Mouse (Mus musculus) embryonic facial prominence, embryonic 12.5 days (tissue): Measurements from ENCODE around the gene Cd63. TPM values are rescaled to one million over a fixed set of nuclear protein-coding genes. Genes with fewer than 3 reads are reported as not detected.

Experiments used
- ATAC-seq: fragments of 200-750 bp; cut with Nextera tagmentation; 2 replicates; pipeline ENCODE4 v1.8.0; 2017; ENCODE audit not compliant: insufficient number of reproducible peaks, insufficient read depth, low FRiP score, low TSS enrichment
- H3K27ac ChIP-seq: fragments of 300-500 bp; sonication (generic); 2 replicates; pipeline ENCODE4 v1.5.1; 2016; ENCODE audit warnings: mild to moderate bottlenecking
- H3K27me3 ChIP-seq: fragments of 300-500 bp; sonication (generic); 2 replicates; pipeline ENCODE4 v1.6.1; 2016; ENCODE audit warnings: mild to moderate bottlenecking, moderate library complexity
- H3K36me3 ChIP-seq: fragments of 300-500 bp; sonication (generic); 2 replicates; pipeline ENCODE4 v1.6.1; 2016; ENCODE audit warnings: mild to moderate bottlenecking
- H3K4me1 ChIP-seq: fragments of 300-500 bp; sonication (generic); 2 replicates; pipeline ENCODE4 v1.6.1; 2016
- H3K4me2 ChIP-seq: fragments of 300-500 bp; sonication (generic); replicated peaks from 2 replicates; pipeline ENCODE4 v1.6.1; 2016; ENCODE audit warnings: mild to moderate bottlenecking, moderate library complexity
- H3K4me3 ChIP-seq: fragments of 300-500 bp; sonication (generic); 2 replicates; pipeline ENCODE4 v1.5.1; 2016; ENCODE audit warnings: mild to moderate bottlenecking
- H3K9ac ChIP-seq: fragments of 300-500 bp; sonication (generic); 2 replicates; pipeline ENCODE4 v1.6.1; 2016; ENCODE audit warnings: mild to moderate bottlenecking, moderate library complexity
- H3K9me3 ChIP-seq: fragments of 300-500 bp; sonication (generic); 2 replicates; pipeline ENCODE4 v1.6.1; 2016; ENCODE audit warnings: mild to moderate bottlenecking, moderate library complexity
- WGBS: fragments of 180-500 bp; shearing (Covaris S2); methylation state at CpG from one replicate; pipeline ENCODE4 v1.1.7; 2016; 5-methylcytosine and 5-hydroxymethylcytosine counted together
- polyA plus RNA-seq: library from polyadenylated mRNA; unstranded; fragments of >200 nt; fragmentation: Nextera tagmentation; extraction: Ambion mirVana; gene quantifications from 2 replicates; pipeline ENCODE4 v1.2.1, GENCODE M21; 2016

The Cd63 gene
- polyA plus RNA-seq, 1 experiment from 2014 or later, result 465 TPM

- peaks cover 33% of the 10 kb centered on the region for H3K36me3 ChIP-seq
- H3K27me3 ChIP-seq, result no peaks in the 10 kb centered on the region
- no peaks in the 10 kb centered on the region for H3K9me3 ChIP-seq
- H3K27ac ChIP-seq, result no peak overlapping the region
- no peak overlapping the region for H3K4me2 ChIP-seq
- H3K9ac ChIP-seq, result no peak overlapping the region
- peaks cover 35% of the 10 kb centered on the region for H3K4me1 ChIP-seq
- H3K4me3 ChIP-seq, result no peak overlapping the region
- 75% methylated on average over 7 of the region's 7 CpGs for WGBS
- no peak for ATAC-seq
Measured at GRCm38 (mm10) chr10:128919966-128920365, 19.2 kb downstream of the Cd63 start.

- no peak overlapping the region for H3K4me3 ChIP-seq
- 33% methylated on average over 3 of the region's 3 CpGs for WGBS
- no peaks in the 10 kb centered on the region for H3K27me3 ChIP-seq
- peak overlapping the region; percentile 69; the same call in 1 of the 2 replicates for H3K27ac ChIP-seq
- no peak for ATAC-seq
- no peaks in the 10 kb centered on the region for H3K9me3 ChIP-seq
- H3K4me1 ChIP-seq, result peaks cover 35% of the 10 kb centered on the region
- H3K36me3 ChIP-seq, result peaks cover 27% of the 10 kb centered on the region
- no peak overlapping the region for H3K4me2 ChIP-seq
- H3K9ac ChIP-seq, result no peak overlapping the region
Measured at GRCm38 (mm10) chr10:128920736-128921161, 20.0 kb downstream of the Cd63 start.

- 0 out of 2 replicates have a peak overlapping the region, but pooled peaks have one; percentile 0 for H3K4me2 ChIP-seq
- no peaks in the 10 kb centered on the region for H3K27me3 ChIP-seq
- H3K27ac ChIP-seq, result 0 out of 2 replicates have a peak overlapping the region, but pooled peaks have one; percentile 69
- H3K4me3 ChIP-seq, result no peak overlapping the region
- peaks cover 35% of the 10 kb centered on the region for H3K4me1 ChIP-seq
- WGBS, result 68% methylated on average over 1 of the region's 1 CpGs
- ATAC-seq, result no peak
- peak overlapping the region; percentile 0; the same call in 1 of the 2 replicates for H3K9ac ChIP-seq
- peaks cover 24% of the 10 kb centered on the region for H3K36me3 ChIP-seq
- no peaks in the 10 kb centered on the region for H3K9me3 ChIP-seq
Measured at GRCm38 (mm10) chr10:128921251-128921650, 20.5 kb downstream of the Cd63 start.

- peaks cover 15% of the 10 kb centered on the region for H3K36me3 ChIP-seq
- H3K4me3 ChIP-seq, result peak overlapping the region; percentile 79
- peak overlapping the region; percentile 71 for H3K9ac ChIP-seq
- H3K4me2 ChIP-seq, result peak overlapping the region; percentile 57
- ATAC-seq, result no peak
- no peaks in the 10 kb centered on the region for H3K9me3 ChIP-seq
- no peaks in the 10 kb centered on the region for H3K27me3 ChIP-seq
- 73% methylated on average over 16 of the region's 16 CpGs for WGBS
- peaks cover 35% of the 10 kb centered on the region for H3K4me1 ChIP-seq
- H3K27ac ChIP-seq, result no peak overlapping the region
Measured at GRCm38 (mm10) chr10:128921883-128922821, 21.4 kb downstream of the Cd63 start.

- no peaks in the 10 kb centered on the region for H3K9me3 ChIP-seq
- WGBS, result 24% methylated on average over 1 of the region's 1 CpGs
- ATAC-seq, result no peak
- peak within 1 kb of the TSS; percentile 57 for H3K4me2 ChIP-seq
- peaks cover 9% of the 10 kb centered on the region for H3K36me3 ChIP-seq
- peak within 1 kb of the TSS; percentile 79 for H3K4me3 ChIP-seq
- peaks cover 35% of the 10 kb centered on the region for H3K4me1 ChIP-seq
- peak within 1 kb of the TSS; percentile 77 for H3K27ac ChIP-seq
- H3K9ac ChIP-seq, result peak within 1 kb of the TSS; percentile 71
- H3K27me3 ChIP-seq, result 0 out of 2 replicates have a peak, but pooled peaks cover 4% of the 10 kb centered on the region
Measured at GRCm38 (mm10) chr10:128922822-128923012, 21.9 kb downstream of the Cd63 start, which contains the start of gene Rdh5. Gene Rdh5, minus strand, starts transcription at chr10:128922888.

GRCm38 (mm10) chr10:128923013-128923691 lies 22.4 kb downstream of the Cd63 start:
- H3K9me3 ChIP-seq, result no peaks in the 10 kb centered on the region
- WGBS, result under 1% methylated on average over 42 of the region's 42 CpGs
- peak overlapping the region; percentile 79 for H3K4me3 ChIP-seq
- peak; percentile 86 for ATAC-seq
- peaks cover 35% of the 10 kb centered on the region for H3K4me1 ChIP-seq
- peaks cover 5% of the 10 kb centered on the region for H3K36me3 ChIP-seq
- peak overlapping the region; percentile 57 for H3K4me2 ChIP-seq
- H3K9ac ChIP-seq, result peak overlapping the region; percentile 71
- H3K27ac ChIP-seq, result peak overlapping the region; percentile 77
- H3K27me3 ChIP-seq, result peaks cover 9% of the 10 kb centered on the region; the same call in 1 of the 2 replicates

- Histone ChIP-seq H3K4me2 (peak within 1 kb of the TSS; percentile 57), H3K9me3 (no peaks in the 10 kb centered on the region), H3K9ac (peak within 1 kb of the TSS; percentile 71), H3K27ac (peak within 1 kb of the TSS; percentile 77), H3K4me3 (peak within 1 kb of the TSS; percentile 79), H3K36me3 (no peaks in the 10 kb centered on the region), H3K4me1 (peaks cover 34% of the 10 kb centered on the region), H3K27me3 (peaks cover 15% of the 10 kb centered on the region; the same call in 1 of the 2 replicates)
- no peak for ATAC-seq
- 66% methylated on average over 9 of the region's 9 CpGs for WGBS
Measured at GRCm38 (mm10) chr10:128923935-128924334, 23.1 kb downstream of the Cd63 start, which contains the start of gene Bloc1s1. Gene Bloc1s1, minus strand, starts transcription at chr10:128924035.

- no peak for ATAC-seq
- Histone ChIP-seq H3K4me3 (no peak overlapping the region), H3K36me3 (no peaks in the 10 kb centered on the region), H3K9me3 (no peaks in the 10 kb centered on the region), H3K27me3 (peaks cover 40% of the 10 kb centered on the region), H3K4me2 (no peak overlapping the region), H3K9ac (no peak overlapping the region), H3K27ac (no peak overlapping the region), H3K4me1 (peaks cover 6% of the 10 kb centered on the region; the same call in 1 of the 2 replicates)
- WGBS, result 34% methylated on average over 4 of the region's 4 CpGs
Measured at GRCm38 (mm10) chr10:128928356-128928755, 27.6 kb downstream of the Cd63 start.

- Histone ChIP-seq H3K4me3 (no peak overlapping the region), H3K9me3 (no peaks in the 10 kb centered on the region), H3K36me3 (no peaks in the 10 kb centered on the region), H3K4me2 (no peak overlapping the region), H3K27ac (no peak overlapping the region), H3K4me1 (peaks cover 5% of the 10 kb centered on the region; the same call in 1 of the 2 replicates), H3K9ac (no peak overlapping the region), H3K27me3 (peaks cover 54% of the 10 kb centered on the region)
- 73% methylated on average over 7 of the region's 7 CpGs for WGBS
- no peak for ATAC-seq
Measured at GRCm38 (mm10) chr10:128929638-128930378, 29.0 kb downstream of the Cd63 start.

GRCm38 (mm10) chr10:128931441-128931840 lies 30.7 kb downstream of the Cd63 start:
- Histone ChIP-seq H3K36me3 (no peaks in the 10 kb centered on the region), H3K27ac (no peak overlapping the region), H3K9ac (no peak overlapping the region), H3K4me1 (peaks cover 5% of the 10 kb centered on the region; the same call in 1 of the 2 replicates), H3K9me3 (no peaks in the 10 kb centered on the region), H3K4me2 (no peak overlapping the region), H3K4me3 (no peak overlapping the region), H3K27me3 (peaks cover 70% of the 10 kb centered on the region)
- no peak for ATAC-seq
- WGBS, result 49% methylated on average over 2 of the region's 2 CpGs

GRCm38 (mm10) chr10:128933574-128933973 lies 32.8 kb downstream of the Cd63 start, which contains the start of gene Itga7:
Gene Itga7, plus strand, starts transcription at chr10:128933818.
- Histone ChIP-seq H3K27me3 (peaks cover 61% of the 10 kb centered on the region), H3K9me3 (no peaks in the 10 kb centered on the region), H3K4me2 (peak within 1 kb of the TSS; percentile 68), H3K9ac (peak within 1 kb of the TSS; percentile 42), H3K36me3 (no peaks in the 10 kb centered on the region), H3K27ac (no peak within 1 kb of the TSS), H3K4me3 (peak within 1 kb of the TSS; percentile 40), H3K4me1 (peaks cover 5% of the 10 kb centered on the region; the same call in 1 of the 2 replicates)
- peak; percentile 70 for ATAC-seq
- WGBS, result under 1% methylated on average over 26 of the region's 26 CpGs
